Mouse (Mus musculus) ES-E14 (cell line): Measurements from ENCODE around the gene Pcnp. TPM values are rescaled to one million over a fixed set of nuclear protein-coding genes. Genes with fewer than 3 reads are reported as not detected.

Source experiments
- DNase-seq: peaks from one replicate; pipeline ENCODE4 v3.0.0-alpha.2; 2013; ENCODE audit warnings: low read depth, low spot score
- H3K27ac ChIP-seq: 2 replicates; pipeline ENCODE4 v1.5.1; 2012; ENCODE audit warnings: low read depth, mild to moderate bottlenecking, low read length, moderate library complexity, mixed read lengths; ENCODE audit not compliant: poor library complexity, insufficient read depth, severe bottlenecking
- H3K36me3 ChIP-seq: 2 replicates; pipeline ENCODE4 v1.6.1; 2012; ENCODE audit warnings: mild to moderate bottlenecking, low read length, moderate library complexity, mixed read lengths; ENCODE audit not compliant: control insufficient read depth, poor library complexity, insufficient read depth, severe bottlenecking
- H3K4me1 ChIP-seq, 2 experiments: fragments of 150-350 bp in 1 of 2; sonication (generic) in 1 of 2; 2 replicates each; pipeline ENCODE4 v1.6.1; 2012; ENCODE audit warnings: low read length in 2 of 2, mild to moderate bottlenecking in 1 of 2, mixed read lengths in 1 of 2; ENCODE audit not compliant: control insufficient read depth in 2 of 2, insufficient read depth in 2 of 2, poor library complexity in 1 of 2
- H3K4me3 ChIP-seq, 2 experiments: fragments of 150-350 bp in 1 of 2; sonication (generic) in 1 of 2; 2 replicates each; pipeline ENCODE4 v1.5.1; 2012; ENCODE audit warnings: low read length in 2 of 2, low read depth in 1 of 2, mild to moderate bottlenecking in 1 of 2, mixed read lengths in 1 of 2; ENCODE audit not compliant: insufficient read depth in 1 of 2, poor library complexity in 1 of 2, severe bottlenecking in 1 of 2
- H3K9ac ChIP-seq: 2 replicates; pipeline ENCODE4 v1.6.1; 2012; ENCODE audit warnings: low read depth, mild to moderate bottlenecking, low read length, mixed read lengths; ENCODE audit not compliant: poor library complexity, insufficient read depth, severe bottlenecking
- H3K9me3 ChIP-seq: fragments of 150-350 bp; sonication (generic); 2 replicates; pipeline ENCODE4 v1.6.1; 2012; ENCODE audit warnings: low read depth, mild to moderate bottlenecking, low read length; ENCODE audit not compliant: control insufficient read depth, insufficient read depth
- CHD2 ChIP-seq: IDR thresholded peaks from 2 replicates; pipeline ENCODE4 v1.6.1; 2014; ENCODE audit warnings: mild to moderate bottlenecking, low read depth, low read length, inconsistent platforms
- HCFC1 ChIP-seq: IDR thresholded peaks from 2 replicates; pipeline ENCODE4 v1.6.1; 2012; ENCODE audit warnings: low read length, inconsistent platforms, borderline replicate concordance; ENCODE audit not compliant: insufficient read depth
- MAFK ChIP-seq: IDR thresholded peaks from 2 replicates; pipeline ENCODE4 v1.6.1; 2014; ENCODE audit warnings: mild to moderate bottlenecking, low read depth, low read length, inconsistent platforms; ENCODE audit not compliant: insufficient read depth
- ZC3H11A ChIP-seq: IDR thresholded peaks from 2 replicates; pipeline ENCODE4 v1.6.1; 2012; ENCODE audit warnings: low read depth, mild to moderate bottlenecking, inconsistent platforms, low read length, borderline replicate concordance
- ZNF384 ChIP-seq: IDR thresholded peaks from 2 replicates; pipeline ENCODE4 v1.6.1; 2012; ENCODE audit warnings: low read depth, low read length, inconsistent platforms
- in situ Hi-C, 2 experiments: fragments of 600-800 bp; cut with MboI; formaldehyde crosslinking; loops; one replicate each; pipeline ENCODE4 v1.15.1; 2025; ENCODE audit warnings: low sequenced_read_pairs in 2 of 2, inconsistent platforms in 1 of 2; ENCODE audit not compliant: unreplicated experiment in 2 of 2
- total RNA-seq: library from RNA; depleted of rRNA; stranded (reverse); fragments of 300-350 nt; gene quantifications from 2 replicates; pipeline ENCODE4 v1.2.3, GENCODE M21; 2012

Pcnp gene
- total RNA-seq, 1 experiment: 58.7 TPM

DNA sequence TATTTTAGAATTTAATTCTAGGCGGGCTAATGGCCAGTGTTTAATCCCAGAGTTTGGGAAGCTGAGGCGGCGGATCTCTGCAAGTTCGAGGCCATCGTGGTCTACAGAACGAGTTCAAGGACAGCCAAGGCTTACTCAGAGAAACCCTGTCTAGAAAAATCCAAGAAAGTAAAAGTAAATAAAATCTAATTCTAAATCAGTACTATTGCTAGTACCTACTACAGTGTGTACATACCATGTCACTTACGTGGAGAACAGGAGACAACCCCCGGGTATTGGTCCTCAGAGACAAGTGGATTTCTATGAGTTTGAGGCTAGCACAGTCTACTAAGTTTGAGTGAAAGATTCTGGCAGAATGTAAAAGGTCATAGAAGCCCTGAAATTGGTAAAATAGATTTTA lies 8.6 kb upstream of the Pcnp start:
- H3K27ac ChIP-seq: peak overlapping the region; percentile 72
- H3K9ac ChIP-seq: peak overlapping the region; percentile 99
- H3K4me3 ChIP-seq: peak overlapping the region; percentile 90 to 99
- TF ChIP-seq CHD2 (no peak), MAFK (no peak), ZNF384 (no peak), HCFC1 (no peak), ZC3H11A (no peak)
- in situ Hi-C loops: no loop called here
- peaks cover 14% of the 10 kb centered on the region for H3K36me3 ChIP-seq
- H3K4me1 ChIP-seq: peaks cover 0 to 4% of the 10 kb centered on the region in 2 experiments; a peak in 3 of 4 replicates
- DNase-seq: no peak
- no peaks in the 10 kb centered on the region for H3K9me3 ChIP-seq

DNA sequence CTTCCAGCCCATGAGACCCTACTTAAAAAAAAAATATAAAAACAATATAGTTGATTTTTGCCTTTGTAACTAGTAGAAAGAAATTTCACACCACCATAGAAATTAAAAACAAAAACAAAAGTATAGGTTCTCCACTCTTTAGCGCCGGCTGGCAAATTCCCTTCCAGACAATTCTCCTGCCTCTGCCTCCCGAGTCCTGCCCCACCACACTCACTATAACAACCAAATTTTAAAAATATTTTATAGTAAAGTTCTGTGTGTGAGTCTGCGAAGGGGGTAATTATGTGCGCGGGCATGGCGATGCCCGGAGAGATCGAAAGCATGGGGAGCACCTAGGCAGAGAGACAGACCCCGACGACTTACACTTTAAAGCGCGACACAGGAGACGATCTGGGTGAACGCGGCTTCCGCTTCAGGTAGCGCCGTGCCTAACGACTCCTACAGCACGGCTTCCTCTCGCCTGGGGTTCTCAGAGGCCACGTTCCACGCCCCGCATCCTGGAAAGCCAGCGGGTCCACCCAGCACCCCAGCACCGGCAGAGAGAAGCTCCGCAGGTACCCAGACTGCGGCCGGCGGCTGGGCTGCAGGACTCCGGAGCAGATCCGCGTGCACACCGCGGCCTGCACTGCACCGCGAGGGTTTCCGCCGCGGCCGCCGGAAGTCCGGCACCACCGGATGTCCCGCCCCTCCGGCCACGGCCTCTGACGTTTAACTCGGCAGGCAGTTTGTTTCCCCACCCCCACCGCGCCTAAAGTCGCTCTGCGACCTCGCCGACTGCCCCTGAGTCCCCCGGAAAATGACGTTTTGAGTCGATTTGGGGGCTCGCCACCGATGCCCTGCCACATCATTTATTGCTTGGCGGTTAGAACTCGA lies 7.8 kb upstream of the Pcnp start, which contains the start of gene Trmt10c:
Trmt10c (minus strand) TSS at position 682 of the 873 bp plus-strand sequence.
- no peak for TF ChIP-seq MAFK
- TF ChIP-seq HCFC1: peak; percentile 79; the same call in 1 of the 2 replicates
- Histone ChIP-seq H3K4me1 (peaks cover 0 to 4% of the 10 kb centered on the region in 2 experiments; a peak in 3 of 4 replicates), H3K27ac (peak within 1 kb of the TSS; percentile 89), H3K36me3 (peaks cover 16% of the 10 kb centered on the region), H3K9ac (peak within 1 kb of the TSS; percentile 99), H3K9me3 (no peaks in the 10 kb centered on the region), H3K4me3 (peak within 1 kb of the TSS; percentile 90 to 99)
- DNase-seq: peak; percentile 79
- in situ Hi-C loops: no loop called here

DNA sequence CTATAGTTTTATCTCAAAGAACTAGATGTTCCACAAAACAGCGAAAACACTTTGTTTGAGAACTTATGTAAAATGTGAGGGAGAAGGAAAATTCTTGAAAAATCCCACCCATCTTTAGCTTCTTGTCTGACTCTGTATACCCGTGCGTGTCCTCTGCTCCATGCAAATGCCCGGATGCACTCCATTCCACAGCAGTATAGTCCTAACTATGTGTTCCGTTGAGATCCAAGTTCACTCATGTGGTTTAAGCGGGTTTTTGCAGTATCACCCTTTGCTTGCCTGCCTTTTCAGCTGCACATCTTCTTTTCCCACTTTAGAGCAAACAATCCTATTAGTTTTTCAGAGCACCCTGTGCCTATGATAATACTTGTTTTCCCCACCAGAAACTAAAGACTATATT lies 7.0 kb upstream of the Pcnp start:
- no peak for DNase-seq
- Histone ChIP-seq H3K4me3 (peak overlapping the region; percentile 90 to 99), H3K9ac (peak overlapping the region; percentile 87), H3K27ac (no peak overlapping the region), H3K4me1 (peaks cover 0 to 4% of the 10 kb centered on the region in 2 experiments; a peak in 3 of 4 replicates), H3K9me3 (no peaks in the 10 kb centered on the region), H3K36me3 (peaks cover 19% of the 10 kb centered on the region)
- in situ Hi-C loops: no loop called here
- TF ChIP-seq ZC3H11A (no peak), HCFC1 (no peak), ZNF384 (no peak), MAFK (no peak), CHD2 (no peak)

DNA sequence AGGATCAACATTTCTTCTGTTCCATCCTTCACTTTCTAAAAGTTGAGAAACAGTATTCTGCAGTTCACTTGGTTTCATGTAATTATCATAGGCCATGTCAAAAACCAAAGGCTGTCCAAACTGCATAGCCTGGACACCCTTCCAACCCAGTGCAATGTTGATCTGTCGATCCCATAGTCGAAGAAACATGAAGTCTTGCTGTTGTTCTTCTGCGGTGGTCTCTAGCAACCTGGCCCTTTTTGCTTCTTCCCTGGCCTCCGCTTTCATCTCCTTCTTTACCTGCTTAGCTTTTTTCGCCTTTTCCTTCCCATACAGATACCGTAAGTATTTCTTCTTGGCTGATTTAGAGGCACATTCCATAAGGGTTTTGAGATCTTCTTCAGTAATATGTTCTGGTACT lies 5.0 kb upstream of the Pcnp start:
- Histone ChIP-seq H3K9me3 (no peaks in the 10 kb centered on the region), H3K4me1 (peaks cover 0 to 4% of the 10 kb centered on the region in 2 experiments; a peak in 3 of 4 replicates), H3K27ac (no peak overlapping the region), H3K4me3 (no peak overlapping the region), H3K36me3 (peaks cover 19% of the 10 kb centered on the region), H3K9ac (no peak overlapping the region)
- in situ Hi-C loops: no loop called here
- no peak for DNase-seq
- TF ChIP-seq ZC3H11A (no peak), HCFC1 (no peak), MAFK (no peak), ZNF384 (no peak), CHD2 (no peak)
